Mouse (Mus musculus) granulocyte monocyte progenitor cell, adult 5-6 weeks (primary cell): ENCODE measurements around the gene Arl2. TPM values are rescaled to one million over a fixed set of nuclear protein-coding genes. Genes with fewer than 3 reads are reported as not detected.

ENCODE experiments used
- ATAC-seq: replicated peaks from 2 replicates; pipeline ENCODE4 v1.8.0; 2016; ENCODE audit warnings: mild to moderate bottlenecking, moderate TSS enrichment, inconsistent platforms; ENCODE audit not compliant: poor library complexity, severe bottlenecking
- total RNA-seq, 2 experiments: library from RNA; stranded (forward) in 1 of 2; stranded (reverse) in 1 of 2; fragments of 200-712, 200-1000 nt in 1 of 2; fragments of >200 nt in 1 of 2; fragmentation: Nextera tagmentation in 1 of 2; gene quantifications; 2 replicates each; pipeline ENCODE4 v1.2.3; 2014 to 2017

Arl2 gene
- total RNA-seq, 2 experiments from 2014 or later, result 22.6 to 30.7 TPM

GRCm38 (mm10) chr19:6084478-6085248, 56.7 kb downstream of the Arl2 start, which contains the start of the genes Zfpl1 and Cdca5:
Zfpl1 (minus strand) TSS chr19:6084956.
Cdca5 (plus strand) TSS chr19:6084983.
- peak; percentile 92 for ATAC-seq

Other genes with a start within 250 kb of the Arl2 start
Only the 30 nearest of the 31 such genes appear.
- gene Dpf2, start 228.5 kb downstream of the Arl2 start, total RNA-seq (2014; fragmentation: Nextera tagmentation), result 97.3 and 126 TPM in 2 replicates
- 62.7 and 108 TPM in 2 replicates for gene Dpf2, start 228.5 kb downstream of the Arl2 start, total RNA-seq (2017)
- gene Cdc42ep2, start 216.7 kb downstream of the Arl2 start, total RNA-seq (2014; fragmentation: Nextera tagmentation), result 0.23 TPM in 1 of 2 replicates, not detected in the other
- gene Cdc42ep2, start 216.7 kb downstream of the Arl2 start, total RNA-seq (2017), result not detected in 2 replicates
- gene Pola2, start 177.3 kb downstream of the Arl2 start, total RNA-seq (2014; fragmentation: Nextera tagmentation), result 122 and 129 TPM in 2 replicates
- 56.9 and 64.9 TPM in 2 replicates for gene Pola2, start 177.3 kb downstream of the Arl2 start, total RNA-seq (2017)
- not detected in 2 replicates for gene Slc22a20, start 155.4 kb downstream of the Arl2 start, total RNA-seq (2014; fragmentation: Nextera tagmentation)
- not detected in 2 replicates for gene Slc22a20, start 155.4 kb downstream of the Arl2 start, total RNA-seq (2017)
- 35.2 and 38.6 TPM in 2 replicates for gene Capn1, start 125.7 kb downstream of the Arl2 start, total RNA-seq (2014; fragmentation: Nextera tagmentation)
- 32.2 and 37.7 TPM in 2 replicates for gene Capn1, start 125.7 kb downstream of the Arl2 start, total RNA-seq (2017)
- gene Syvn1, start 95.0 kb downstream of the Arl2 start, total RNA-seq (2014; fragmentation: Nextera tagmentation), result 33.6 and 46.5 TPM in 2 replicates
- gene Syvn1, start 95.0 kb downstream of the Arl2 start, total RNA-seq (2017), result 3.8 and 8.2 TPM in 2 replicates
- 39.7 and 52.3 TPM in 2 replicates for gene Mrpl49, start 83.8 kb downstream of the Arl2 start, total RNA-seq (2014; fragmentation: Nextera tagmentation)
- 45.2 and 46.1 TPM in 2 replicates for gene Mrpl49, start 83.8 kb downstream of the Arl2 start, total RNA-seq (2017)
- gene Fau, start 83.7 kb downstream of the Arl2 start, total RNA-seq (2014; fragmentation: Nextera tagmentation), result 2,326 and 2,717 TPM in 2 replicates
- gene Fau, start 83.7 kb downstream of the Arl2 start, total RNA-seq (2017), result 1,639 and 2,001 TPM in 2 replicates
- 5.0 and 17.6 TPM in 2 replicates for gene Znhit2, start 80.4 kb downstream of the Arl2 start, total RNA-seq (2014; fragmentation: Nextera tagmentation)
- 13.7 and 17.6 TPM in 2 replicates for gene Znhit2, start 80.4 kb downstream of the Arl2 start, total RNA-seq (2017)
- 14.4 and 19.3 TPM in 2 replicates for gene Tm7sf2, start 73.2 kb downstream of the Arl2 start, total RNA-seq (2014; fragmentation: Nextera tagmentation)
- gene Tm7sf2, start 73.2 kb downstream of the Arl2 start, total RNA-seq (2017), result 3.4 and 4.0 TPM in 2 replicates
- gene Vps51, start 64.3 kb downstream of the Arl2 start, total RNA-seq (2014; fragmentation: Nextera tagmentation), result 33.1 and 44.0 TPM in 2 replicates
- gene Vps51, start 64.3 kb downstream of the Arl2 start, total RNA-seq (2017), result 48.0 and 48.5 TPM in 2 replicates
- not detected in 2 replicates for gene Tmem262, start 61.5 kb downstream of the Arl2 start, total RNA-seq (2014; fragmentation: Nextera tagmentation)
- not detected in 2 replicates for gene Tmem262, start 61.5 kb downstream of the Arl2 start, total RNA-seq (2017)
- not detected in 2 replicates for gene Gm28374, start 59.3 kb downstream of the Arl2 start, total RNA-seq (2014; fragmentation: Nextera tagmentation)
- gene Gm28374, start 59.3 kb downstream of the Arl2 start, total RNA-seq (2017), result not detected in 2 replicates
- gene Zfpl1, start 56.6 kb downstream of the Arl2 start, total RNA-seq (2014; fragmentation: Nextera tagmentation), result 11.9 and 21.6 TPM in 2 replicates
- gene Zfpl1, start 56.6 kb downstream of the Arl2 start, total RNA-seq (2017), result 19.9 and 30.2 TPM in 2 replicates
- 39.0 and 43.6 TPM in 2 replicates for gene Cdca5, start 56.6 kb downstream of the Arl2 start, total RNA-seq (2014; fragmentation: Nextera tagmentation)
- 34.8 and 42.1 TPM in 2 replicates for gene Cdca5, start 56.6 kb downstream of the Arl2 start, total RNA-seq (2017)
- 2.7 TPM in 1 of 2 replicates, not detected in the other for gene AC131692.1, start 47.1 kb downstream of the Arl2 start, total RNA-seq (2014; fragmentation: Nextera tagmentation)
- 2.2 TPM in 1 of 2 replicates, not detected in the other for gene AC131692.1, start 47.1 kb downstream of the Arl2 start, total RNA-seq (2017)
- gene Naaladl1, start 35.8 kb downstream of the Arl2 start, total RNA-seq (2014; fragmentation: Nextera tagmentation), result 0.28 and 1.1 TPM in 2 replicates
- gene Naaladl1, start 35.8 kb downstream of the Arl2 start, total RNA-seq (2017), result not detected in 2 replicates
- 8.5 and 10.2 TPM in 2 replicates for gene Sac3d1, start 22.9 kb downstream of the Arl2 start, total RNA-seq (2014; fragmentation: Nextera tagmentation)
- 5.9 and 7.2 TPM in 2 replicates for gene Sac3d1, start 22.9 kb downstream of the Arl2 start, total RNA-seq (2017)
- 31.2 and 31.3 TPM in 2 replicates for gene Snx15, start 13.2 kb downstream of the Arl2 start, total RNA-seq (2014; fragmentation: Nextera tagmentation)
- 9.7 and 11.2 TPM in 2 replicates for gene Snx15, start 13.2 kb downstream of the Arl2 start, total RNA-seq (2017)
- gene Batf2, start 565 bp downstream of the Arl2 start, total RNA-seq (2014; fragmentation: Nextera tagmentation), result 5.1 TPM in 1 of 2 replicates, not detected in the other
- gene Batf2, start 565 bp downstream of the Arl2 start, total RNA-seq (2017), result 0.77 and 2.3 TPM in 2 replicates
- not detected in 2 replicates for gene Majin, start 42.8 kb upstream of the Arl2 start, total RNA-seq (2014; fragmentation: Nextera tagmentation)
- gene Majin, start 42.8 kb upstream of the Arl2 start, total RNA-seq (2017), result not detected in 2 replicates
- gene Gpha2, start 84.8 kb upstream of the Arl2 start, total RNA-seq (2014; fragmentation: Nextera tagmentation), result not detected in 2 replicates
- gene Gpha2, start 84.8 kb upstream of the Arl2 start, total RNA-seq (2017), result not detected in 2 replicates
- 3.0 and 3.1 TPM in 2 replicates for gene Ppp2r5b, start 94.3 kb upstream of the Arl2 start, total RNA-seq (2014; fragmentation: Nextera tagmentation)
- 1.9 and 3.7 TPM in 2 replicates for gene Ppp2r5b, start 94.3 kb upstream of the Arl2 start, total RNA-seq (2017)
- gene Atg2a, start 100.1 kb upstream of the Arl2 start, total RNA-seq (2014; fragmentation: Nextera tagmentation), result 18.3 and 30.9 TPM in 2 replicates
- 5.5 and 8.3 TPM in 2 replicates for gene Atg2a, start 100.1 kb upstream of the Arl2 start, total RNA-seq (2017)
- gene Ehd1, start 135.2 kb upstream of the Arl2 start, total RNA-seq (2014; fragmentation: Nextera tagmentation), result 20.4 and 20.6 TPM in 2 replicates
- gene Ehd1, start 135.2 kb upstream of the Arl2 start, total RNA-seq (2017), result 16.2 and 21.6 TPM in 2 replicates
- 2.6 and 4.1 TPM in 2 replicates for gene Cdc42bpg, start 164.9 kb upstream of the Arl2 start, total RNA-seq (2014; fragmentation: Nextera tagmentation)
- 3.6 and 4.4 TPM in 2 replicates for gene Cdc42bpg, start 164.9 kb upstream of the Arl2 start, total RNA-seq (2017)
- gene Men1, start 193.4 kb upstream of the Arl2 start, total RNA-seq (2014; fragmentation: Nextera tagmentation), result 37.7 and 54.2 TPM in 2 replicates
- 30.5 and 33.4 TPM in 2 replicates for gene Men1, start 193.4 kb upstream of the Arl2 start, total RNA-seq (2017)
- gene Map4k2, start 199.6 kb upstream of the Arl2 start, total RNA-seq (2014; fragmentation: Nextera tagmentation), result 50.7 and 54.7 TPM in 2 replicates
- gene Map4k2, start 199.6 kb upstream of the Arl2 start, total RNA-seq (2017), result 26.1 and 30.6 TPM in 2 replicates
- gene Sf1, start 222.1 kb upstream of the Arl2 start, total RNA-seq (2014; fragmentation: Nextera tagmentation), result 286 and 301 TPM in 2 replicates
- 187 and 209 TPM in 2 replicates for gene Sf1, start 222.1 kb upstream of the Arl2 start, total RNA-seq (2017)
- gene Pygm, start 242.9 kb upstream of the Arl2 start, total RNA-seq (2014; fragmentation: Nextera tagmentation), result 0.92 and 6.9 TPM in 2 replicates
- gene Pygm, start 242.9 kb upstream of the Arl2 start, total RNA-seq (2017), result 0.41 TPM in 1 of 2 replicates, not detected in the other